Mouse (Mus musculus) right cerebral cortex, postnatal 10 days (tissue): ENCODE data around the gene Atp6v0c.

Experiments used
- DNase-seq, 2 experiments: peaks; one replicate each; pipeline ENCODE4 v3.0.0; 2021; ENCODE audit warnings: low spot score in 2 of 2

Gene Atp6v0c

DNA sequence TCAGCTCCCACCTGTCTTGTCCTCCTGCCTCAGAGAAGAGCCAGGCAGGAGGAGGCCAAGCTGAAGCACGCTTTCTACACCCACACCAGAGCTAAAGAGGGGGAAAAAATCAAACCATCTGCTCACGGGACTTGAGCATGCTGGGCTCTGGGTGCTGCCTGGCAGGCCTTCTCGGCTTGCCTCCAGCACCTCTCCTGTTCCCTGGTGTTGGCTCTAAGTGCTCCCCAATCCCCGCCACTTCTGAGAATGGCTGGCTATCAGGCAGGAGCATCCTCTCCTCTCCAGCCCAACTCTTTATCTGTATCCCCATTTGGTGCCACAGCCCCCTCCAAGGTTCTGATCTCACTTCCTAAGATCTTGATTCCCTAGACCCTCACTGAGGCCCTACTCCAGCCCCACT lies 29.8 kb upstream of the Atp6v0c start:
- DNase-seq = peak; percentile 69 to 86

DNA sequence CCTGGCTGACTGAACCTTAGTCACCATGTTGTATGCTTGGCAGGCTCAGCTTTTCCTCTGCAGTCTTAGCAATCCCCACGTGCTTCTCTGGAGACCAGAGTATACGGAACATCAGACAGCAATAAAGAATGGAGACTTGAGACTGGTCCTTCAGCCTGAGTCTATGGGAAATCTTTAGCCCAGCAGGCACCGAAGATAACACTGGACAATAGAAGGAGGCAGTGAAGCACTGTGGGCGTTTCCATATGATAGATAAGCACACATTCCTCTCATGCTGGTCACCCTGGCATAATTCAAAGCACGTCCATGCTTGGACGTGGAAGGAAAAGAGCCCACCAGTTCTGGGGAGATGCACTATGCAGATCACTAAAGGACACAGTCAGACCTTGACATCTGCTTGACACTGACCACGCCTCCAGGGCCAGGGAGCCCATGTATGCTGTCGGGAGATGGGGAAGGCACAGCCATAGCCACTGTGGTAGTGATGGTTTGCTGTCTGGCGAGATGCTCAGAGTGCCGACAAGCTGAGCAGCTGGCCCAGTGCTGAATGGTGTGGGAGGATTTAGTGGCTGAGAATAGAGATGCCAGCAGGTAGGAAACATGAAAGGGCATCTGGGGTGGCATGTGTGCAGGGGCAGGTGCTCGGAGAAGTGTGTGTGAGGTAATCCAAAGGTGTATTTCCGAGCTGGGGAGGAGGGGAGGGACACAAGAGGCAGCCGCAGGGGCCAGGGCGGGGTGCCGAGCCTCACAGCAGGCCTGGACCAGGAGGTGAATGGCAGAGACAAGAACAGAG lies 27.7 kb upstream of the Atp6v0c start:
- peak; percentile 38 to 55 for DNase-seq

DNA sequence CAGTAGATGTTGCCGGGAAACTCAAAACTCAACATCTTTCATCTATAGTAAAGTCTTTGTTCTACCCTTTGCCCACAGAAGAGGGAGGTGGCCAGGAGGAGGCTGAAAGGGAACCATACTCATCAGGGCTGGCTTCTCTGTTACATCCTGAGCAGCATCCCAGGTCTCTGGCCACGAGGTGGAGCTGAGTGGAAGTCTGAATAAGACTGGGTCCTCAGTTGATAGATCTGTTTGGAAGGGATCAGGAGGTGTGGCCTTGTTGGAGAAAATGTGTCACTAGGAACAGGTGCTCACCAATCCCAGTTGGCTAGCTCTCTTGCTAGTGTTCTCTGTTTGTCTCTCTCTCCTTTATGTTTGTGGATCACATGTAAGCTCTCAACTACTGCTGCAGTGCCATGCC lies 25.8 kb upstream of the Atp6v0c start:
- DNase-seq = no peak

DNA sequence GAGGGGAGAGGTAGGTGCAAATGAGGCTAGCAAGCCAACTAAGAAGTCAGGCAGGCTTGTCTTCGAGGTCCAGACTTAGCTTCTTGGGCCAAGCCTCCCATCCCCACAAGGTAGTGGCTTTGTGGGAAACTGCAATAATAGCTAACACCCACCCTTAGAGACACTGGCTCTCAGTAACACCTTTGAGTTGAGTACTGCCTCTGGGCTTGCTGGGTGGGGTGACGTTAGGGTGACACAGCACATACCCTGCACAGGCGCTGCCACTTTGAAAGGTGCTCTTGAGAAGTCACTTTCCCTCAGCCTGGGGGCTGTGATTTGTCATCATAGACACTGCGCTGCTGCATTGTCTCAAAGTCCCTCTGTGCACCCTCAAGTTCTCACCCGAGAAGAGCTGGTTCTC lies 24.3 kb upstream of the Atp6v0c start:
- no peak for DNase-seq

DNA sequence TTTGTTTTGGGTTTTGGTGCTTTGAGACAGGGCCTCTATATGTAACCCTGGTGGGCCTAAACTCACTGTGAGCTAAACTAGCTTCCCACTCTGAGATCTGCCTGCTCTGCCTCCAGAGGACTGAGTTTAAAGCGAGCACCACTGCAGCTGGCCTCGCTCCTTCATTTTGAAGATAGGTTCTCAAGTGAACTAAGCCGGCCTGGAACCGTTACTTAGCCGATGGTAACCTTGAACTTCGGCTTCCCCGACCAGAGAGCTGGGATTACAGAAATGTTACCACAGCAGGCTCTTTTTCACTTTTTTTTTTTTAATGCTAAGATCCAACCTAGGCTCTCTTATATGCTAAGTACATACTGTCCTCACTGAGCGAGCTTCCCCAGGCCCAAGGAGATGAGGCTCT lies 23.8 kb upstream of the Atp6v0c start:
- DNase-seq = no peak

DNA sequence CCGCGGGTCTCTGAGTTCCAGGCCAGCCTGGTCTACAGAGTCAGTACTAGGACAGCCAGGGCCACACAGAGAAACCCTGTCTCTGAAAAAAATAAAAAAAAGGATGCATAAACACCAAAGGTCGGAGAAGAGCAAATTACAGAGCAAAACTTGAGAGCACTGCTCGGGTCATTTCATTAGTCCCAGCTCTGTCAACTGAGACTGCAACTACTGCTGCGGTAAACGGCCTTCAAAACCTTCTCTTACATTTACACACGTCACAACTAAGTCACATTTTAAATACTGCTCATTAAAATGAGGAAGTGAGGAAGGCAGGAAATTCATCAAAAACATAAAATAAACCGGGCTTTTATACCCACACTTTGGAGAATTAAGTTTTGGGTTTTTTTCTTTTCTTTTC lies 23.3 kb upstream of the Atp6v0c start:
- no peak for DNase-seq

DNA sequence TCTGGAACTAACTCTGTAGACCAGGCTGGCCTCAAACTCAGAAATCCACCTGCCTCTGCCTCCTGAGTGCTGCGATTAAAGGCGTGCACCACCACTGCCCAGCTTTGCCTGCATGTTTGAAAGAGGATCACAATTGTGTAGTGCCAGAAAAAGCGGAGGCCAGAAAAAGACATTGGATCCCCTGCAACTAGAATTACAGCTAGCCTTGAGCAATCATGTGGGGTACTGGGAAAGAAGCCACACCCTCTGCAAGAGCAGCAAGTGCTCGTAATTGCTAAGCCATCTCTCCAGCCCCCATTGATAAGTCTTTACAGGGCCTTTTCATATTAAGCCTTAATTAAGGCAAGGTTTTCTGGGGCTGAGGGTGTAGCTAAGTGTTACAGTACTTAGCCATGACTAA lies 22.0 kb upstream of the Atp6v0c start:
- no peak for DNase-seq

DNA sequence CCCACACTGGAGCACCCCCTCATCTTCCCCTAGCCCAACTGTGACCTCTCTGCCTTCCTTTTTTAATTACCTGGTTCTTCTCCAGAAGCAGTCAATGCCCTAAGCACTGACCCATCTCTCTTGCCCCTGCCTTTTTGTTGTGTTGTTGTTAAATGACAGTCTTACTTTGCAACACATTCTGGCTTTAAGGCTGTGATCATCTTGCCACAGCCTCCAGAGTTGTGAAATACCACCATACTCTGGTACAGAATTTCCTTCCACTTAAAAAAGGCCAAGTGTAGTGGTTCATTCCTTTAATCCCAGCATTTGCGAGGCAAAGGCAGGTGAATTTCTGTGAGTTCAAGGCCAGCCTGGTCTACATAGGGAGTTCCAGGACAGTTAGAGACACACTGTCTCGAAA lies 21.4 kb upstream of the Atp6v0c start:
- DNase-seq = no peak

DNA sequence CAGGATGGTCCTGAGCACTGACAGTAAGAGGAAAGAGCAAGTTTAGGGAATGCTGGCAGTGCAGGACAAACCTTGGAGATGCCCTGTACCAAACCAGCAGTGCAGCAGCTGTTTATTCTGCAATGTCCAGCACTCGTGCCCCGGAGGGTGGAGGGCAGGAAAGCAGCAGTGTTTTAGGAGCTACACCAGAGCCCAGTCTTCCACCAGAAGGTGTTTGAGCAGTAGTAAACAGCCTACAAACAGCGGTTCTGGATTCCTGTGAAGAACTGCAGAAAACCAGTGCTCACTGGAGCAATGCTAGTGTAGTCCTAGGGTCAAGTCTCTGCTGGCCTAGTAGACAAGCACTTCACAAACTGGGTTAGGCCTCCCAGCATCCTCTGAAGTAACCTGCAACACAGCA lies 4.8 kb upstream of the Atp6v0c start:
- no peak for DNase-seq

DNA sequence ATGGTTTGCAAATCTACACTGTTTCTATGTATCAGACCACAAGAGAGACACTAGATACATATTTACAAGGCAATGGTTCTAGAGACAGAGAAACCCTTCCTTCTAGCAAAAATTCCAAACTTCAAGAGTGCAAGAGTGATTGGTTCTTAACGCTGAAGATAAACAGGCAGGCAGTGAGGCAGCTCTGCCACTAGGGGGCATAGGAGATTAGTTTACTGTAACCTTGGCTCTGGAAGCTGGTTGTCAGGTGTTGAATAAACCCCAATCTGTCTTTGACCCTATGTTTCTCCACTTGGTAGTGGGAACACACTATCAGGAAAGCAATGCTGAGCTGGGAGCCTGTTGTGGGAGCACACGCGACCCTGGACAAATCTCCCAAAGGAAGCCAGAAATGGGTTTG lies 3.9 kb upstream of the Atp6v0c start:
- DNase-seq = peak; percentile 73 to 81

DNA sequence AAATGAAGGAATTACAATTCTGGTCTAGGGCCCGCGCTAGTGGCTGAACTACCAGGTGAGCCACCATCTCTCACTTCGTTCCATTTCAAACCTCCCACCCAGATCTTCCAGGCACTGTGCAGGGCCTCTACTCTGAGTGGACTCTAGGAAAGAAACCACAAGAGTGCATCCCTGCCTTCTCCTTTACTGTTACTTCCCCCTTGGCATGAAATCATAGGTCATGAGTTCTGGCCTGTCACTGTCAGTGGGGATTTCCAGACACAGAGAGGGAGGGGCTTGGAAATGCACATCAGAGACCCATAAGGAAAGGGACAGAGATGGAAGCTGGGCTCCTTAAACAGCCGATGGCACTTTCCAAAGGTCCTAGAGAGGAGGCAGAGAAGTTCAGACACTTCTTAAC lies 2.2 kb upstream of the Atp6v0c start:
- DNase-seq = no peak

DNA sequence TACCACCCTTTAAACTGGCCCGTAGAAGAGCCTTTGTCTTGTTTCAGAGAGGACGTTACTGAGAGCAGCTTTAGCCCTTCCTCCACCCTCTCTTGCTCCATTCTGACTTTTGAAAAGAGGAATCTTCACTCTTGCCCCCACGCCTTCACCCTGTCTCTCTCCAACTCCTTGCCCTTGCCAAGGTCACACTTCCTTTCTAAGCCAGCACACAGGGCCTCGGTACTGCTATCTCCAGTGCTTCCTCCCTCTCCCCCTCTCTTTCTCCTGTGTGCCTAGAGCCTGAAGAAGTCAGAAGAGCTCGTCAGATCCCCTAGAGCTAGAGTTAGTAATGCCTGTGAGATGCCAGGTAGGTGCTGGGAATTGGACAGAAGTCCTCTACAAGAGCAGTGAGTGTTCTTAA lies 1.2 kb upstream of the Atp6v0c start:
- DNase-seq = no peak

DNA sequence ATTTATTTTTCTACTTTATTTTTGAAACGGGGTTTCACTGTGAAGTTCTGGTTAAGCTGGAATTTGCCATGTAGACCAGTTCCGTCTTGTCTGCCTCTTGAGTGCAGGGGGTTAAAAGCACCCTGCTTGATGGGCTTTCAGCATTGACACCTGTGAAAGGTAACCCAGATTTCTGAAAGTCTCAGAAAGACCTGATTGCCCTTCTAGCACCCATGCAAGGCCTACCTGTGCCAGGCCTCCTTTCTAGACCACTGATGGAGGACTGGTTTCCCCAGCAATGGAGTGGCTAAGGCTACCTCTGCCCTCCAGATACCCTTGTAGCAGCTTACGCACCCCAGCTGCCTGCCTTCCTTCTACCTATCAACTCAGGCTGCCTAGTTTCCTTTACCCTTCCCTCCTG lies 623 bp upstream of the Atp6v0c start:
- DNase-seq = no peak

DNA sequence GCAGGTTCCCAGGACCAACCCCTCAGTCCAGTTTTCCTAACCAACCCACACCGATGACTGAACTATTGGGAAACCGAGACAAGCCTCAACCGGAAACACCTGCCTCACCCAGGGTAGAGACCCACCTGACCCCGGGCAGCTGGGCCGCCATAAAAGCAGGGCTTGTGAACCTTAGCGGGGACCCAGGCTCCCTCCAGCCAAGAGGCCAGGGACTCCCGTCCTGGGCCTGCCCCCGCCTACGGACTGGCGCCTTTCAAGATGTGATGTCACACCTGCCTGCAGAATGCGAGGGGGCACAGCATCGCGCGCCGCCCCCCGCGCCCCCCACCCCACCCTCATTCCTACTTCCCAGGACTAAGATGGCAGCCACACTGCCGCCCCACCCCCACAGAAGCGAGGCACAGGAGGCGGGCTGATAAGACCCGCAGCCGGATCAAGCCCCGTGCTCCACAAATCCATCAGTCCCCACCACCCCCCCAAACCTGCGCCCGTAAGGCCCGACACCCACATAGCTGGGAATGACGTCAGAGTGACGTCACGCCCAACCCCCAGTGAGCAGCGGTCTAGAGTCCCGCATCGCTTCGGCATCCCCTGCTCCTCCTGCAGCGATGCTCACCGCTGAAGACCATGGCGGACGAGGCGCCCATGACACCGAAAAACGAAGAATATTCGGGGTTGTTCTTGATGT lies 768 bp downstream of the Atp6v0c start:
- DNase-seq = peak; percentile 84 to 87

DNA sequence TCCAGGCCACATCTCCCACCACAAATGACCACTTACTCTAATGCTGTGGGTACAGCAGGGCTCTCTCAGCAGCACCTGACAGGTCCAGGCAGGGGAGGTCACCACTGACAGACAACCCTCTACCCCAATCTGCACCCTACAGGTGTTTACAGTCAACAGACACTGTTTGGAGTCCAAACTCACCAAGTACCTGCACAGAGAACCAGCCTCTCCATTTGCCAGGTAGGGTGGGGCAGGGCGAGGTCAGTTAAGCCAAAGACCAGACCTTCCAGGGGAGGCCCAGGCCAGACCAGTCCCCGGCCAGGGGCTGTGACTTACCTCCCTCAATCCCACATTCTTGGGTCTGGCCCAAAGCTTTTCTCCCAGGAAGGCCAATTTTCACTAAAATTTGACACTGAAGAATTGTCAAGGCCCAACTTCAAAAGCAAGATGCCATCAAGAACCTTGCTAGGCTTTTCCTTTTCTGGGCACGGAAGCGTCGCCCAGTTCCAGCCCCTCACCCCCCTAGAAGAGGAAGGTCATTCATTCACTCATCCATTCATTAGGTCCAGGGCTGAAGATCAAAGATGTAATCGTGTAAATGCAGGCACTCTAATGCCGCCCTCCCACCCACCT lies 1.5 kb downstream of the Atp6v0c start:
- DNase-seq = no peak

DNA sequence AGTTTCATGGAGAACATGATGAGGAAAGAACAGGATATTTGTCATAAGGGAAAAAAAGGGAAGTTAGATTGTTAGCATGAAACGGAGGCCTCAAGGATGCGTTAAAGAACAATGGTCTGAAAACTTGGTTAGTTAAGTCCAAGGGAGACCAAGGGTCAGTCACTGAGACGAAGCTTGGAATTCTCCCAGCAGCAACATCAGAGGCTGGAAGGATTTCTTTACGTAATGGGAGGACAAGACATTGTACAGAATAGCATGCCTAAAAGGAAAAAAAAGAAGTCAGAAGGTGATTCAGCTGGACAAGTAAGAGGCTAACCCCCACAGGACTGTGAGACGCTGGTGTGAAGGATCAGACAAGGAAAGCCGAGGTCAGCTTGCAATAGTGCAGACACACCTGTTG lies 2.4 kb downstream of the Atp6v0c start:
- no peak for DNase-seq

DNA sequence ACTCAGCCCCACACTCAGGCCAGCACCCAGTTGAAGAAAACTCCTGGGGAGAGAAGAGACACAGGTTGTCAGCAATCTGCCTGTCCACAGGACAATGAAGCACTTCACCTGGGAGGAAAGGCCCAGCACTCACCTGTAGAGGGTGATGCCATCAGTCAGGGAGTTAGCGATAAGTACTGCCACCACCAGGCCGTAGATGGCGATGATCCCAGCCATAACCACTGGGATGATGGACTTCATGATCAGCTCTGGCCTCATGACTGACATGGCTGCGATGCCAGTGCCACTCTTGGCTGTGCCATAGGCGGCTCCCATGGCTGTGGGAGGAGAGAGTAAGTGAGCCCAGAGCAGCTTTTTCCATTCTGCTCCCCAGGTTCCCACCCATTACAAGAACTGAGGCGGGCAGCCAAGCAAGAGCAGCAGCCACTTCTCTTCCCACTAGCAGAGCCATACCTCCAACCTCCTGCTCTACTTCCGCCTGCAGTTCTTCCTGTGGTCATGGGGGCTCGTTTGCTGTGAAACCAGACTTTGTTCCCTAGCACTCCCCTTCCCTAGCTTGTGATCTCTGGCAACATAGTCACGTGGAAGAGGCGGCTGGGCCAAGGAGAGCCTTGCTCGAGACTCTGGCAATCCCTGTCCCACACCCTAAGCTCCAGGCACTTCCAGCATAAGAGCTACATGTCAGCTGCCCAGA lies 4.8 kb downstream of the Atp6v0c start:
- DNase-seq = no peak

DNA sequence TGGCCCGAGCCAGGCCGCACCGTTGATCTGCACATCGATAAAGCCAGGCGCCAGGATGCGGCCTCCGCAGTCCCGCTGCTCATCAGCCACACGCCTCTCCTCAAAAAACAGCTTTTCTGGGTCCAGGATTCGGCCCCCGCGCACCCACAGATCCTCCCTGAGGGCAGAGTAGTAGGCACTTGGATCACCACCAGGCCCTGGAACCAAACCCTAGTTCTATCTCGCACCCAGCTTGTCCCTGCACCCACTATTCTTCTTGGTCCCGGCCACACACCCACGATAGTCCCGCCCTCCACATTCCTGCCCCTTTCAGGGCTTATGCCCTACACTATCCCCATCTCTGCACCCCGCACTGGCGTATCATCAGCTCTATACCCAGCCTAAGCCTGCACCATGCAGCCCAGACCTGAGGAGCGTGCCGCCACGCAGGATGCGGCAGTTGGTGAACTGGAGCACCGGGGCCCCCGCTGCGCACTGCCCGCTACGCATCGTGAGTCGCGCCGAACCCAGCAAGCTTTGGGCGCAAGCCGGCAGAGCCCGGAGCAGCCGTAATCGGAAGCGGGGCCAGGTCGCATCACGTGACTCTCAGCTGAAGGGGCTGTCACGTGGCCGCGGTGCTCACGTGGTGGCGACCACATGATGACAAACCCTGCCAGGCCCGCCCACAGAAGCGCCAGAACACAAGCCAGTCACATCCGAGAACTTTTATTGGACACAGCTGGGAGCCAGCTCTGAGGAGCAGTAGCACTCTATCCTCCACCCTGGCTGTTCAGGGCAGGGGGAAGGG lies 6.1 kb downstream of the Atp6v0c start, which contains the start of gene Amdhd2:
Gene Amdhd2, minus strand, starts transcription at position 591 of the 787 bp plus-strand sequence.
- DNase-seq = peak; percentile 99

DNA sequence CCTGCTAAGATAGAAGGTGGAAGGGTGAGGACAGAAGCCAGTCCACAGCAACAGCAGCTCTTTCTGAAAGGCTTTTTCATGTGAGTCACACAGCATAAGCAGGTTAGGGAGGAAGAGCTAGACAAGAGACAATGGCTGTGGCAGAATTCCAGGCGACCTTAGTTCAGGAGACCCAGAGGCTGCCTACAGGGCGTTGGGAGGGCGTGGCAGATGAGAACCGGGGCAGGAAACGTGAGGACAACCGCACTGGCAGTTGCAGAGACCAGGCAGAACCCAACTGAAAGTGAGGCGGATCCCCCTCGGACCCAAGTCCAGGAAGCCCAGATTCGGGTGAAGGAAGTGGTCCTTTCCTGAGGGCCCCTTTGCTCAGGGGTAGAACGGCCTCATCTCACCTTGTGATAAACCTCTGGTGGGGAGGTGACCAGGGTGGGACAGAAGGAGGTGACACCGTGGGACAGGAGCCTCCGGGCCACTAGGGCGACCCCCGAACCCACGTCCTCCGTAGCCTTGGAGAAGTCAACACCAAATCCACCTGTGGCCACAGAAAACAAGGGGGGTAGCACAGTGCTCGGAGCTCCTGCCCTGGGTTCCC lies 6.8 kb downstream of the Atp6v0c start:
- DNase-seq = peak in 1 of 2 experiments; percentile 63

DNA sequence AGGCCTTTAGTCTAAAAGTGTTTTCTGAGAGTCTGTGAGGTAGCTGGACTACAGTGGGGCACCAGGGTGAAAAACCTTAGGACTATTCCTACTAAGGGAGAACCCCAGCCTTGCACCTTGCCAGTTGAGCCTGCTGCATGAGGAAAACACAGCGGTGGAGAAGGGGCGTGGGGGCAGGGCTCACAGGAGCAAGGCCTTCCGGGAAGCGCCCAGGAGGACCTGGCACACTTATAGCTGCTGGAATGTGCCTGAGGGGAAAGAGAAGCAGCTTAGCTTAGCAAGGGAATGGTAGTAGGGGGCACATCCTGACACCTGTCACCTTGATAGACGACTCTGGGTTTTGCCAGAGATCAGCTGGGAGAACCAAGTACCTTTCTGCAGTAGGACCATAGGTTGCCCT lies 8.0 kb downstream of the Atp6v0c start:
- DNase-seq = no peak

DNA sequence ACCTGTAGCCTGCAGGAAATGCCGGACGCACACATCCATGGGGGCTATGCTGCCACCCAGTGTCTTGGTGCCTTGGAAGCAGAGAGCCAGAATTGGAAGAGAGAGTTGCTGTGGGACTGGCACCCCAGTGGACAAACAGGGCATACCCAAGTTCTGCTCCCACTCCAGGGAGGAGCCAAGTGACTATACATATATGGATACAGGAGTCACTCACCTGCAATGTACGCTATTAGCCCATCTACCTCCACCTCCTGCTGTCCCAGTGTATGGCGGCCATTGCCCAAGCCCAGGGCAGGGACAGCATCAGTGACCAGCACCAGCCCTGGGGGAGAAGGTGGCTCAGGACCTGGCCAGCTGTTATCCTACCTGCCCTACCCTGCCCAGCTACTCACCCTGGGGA lies 12.0 kb downstream of the Atp6v0c start:
- DNase-seq = no peak
